10 mouse cellular contexts compared by ENCODE assay signal in genomic region chr13:47869670-47870532, GRCm38 (mm10).
DNase-seq lines count a peak whose midpoint lies in the region; ATAC-seq lines count a peak whose summit lies in the region.
"Had no signal": no experiment of that assay in that cellular context is flagged by ENCODE, and none has a peak within 500 bp of the region (broad histone marks: within the 10 kb centered on the region; RNA-seq: fewer than 3 reads in every experiment).

No protein-coding gene starts in this region.

- H3K27ac ChIP-seq in forebrain, embryonic 13.5 days: peak overlapping the region; percentile 68
- no peak overlapping the region for H3K27ac ChIP-seq in forebrain, embryonic 10.5 days
- no peak overlapping the region for H3K27ac ChIP-seq in midbrain, embryonic 11.5 days (ENCODE audit: low read depth, low read length)
- H3K27ac ChIP-seq in midbrain, embryonic 10.5 days (replicated peaks): no peak overlapping the region
- H3K27ac ChIP-seq in heart, embryonic 15.5 days: no peak overlapping the region
- H3K27ac ChIP-seq in neural tube, embryonic 14.5 days (ENCODE audit: low read depth, low read length): no peak overlapping the region

- H3K4me3 ChIP-seq in forebrain, embryonic 13.5 days: no peak overlapping the region
- H3K4me3 ChIP-seq in forebrain, embryonic 10.5 days: no peak overlapping the region
- H3K4me3 ChIP-seq in midbrain, embryonic 11.5 days (ENCODE audit: low read depth, low read length): no peak overlapping the region
- H3K4me3 ChIP-seq in midbrain, embryonic 10.5 days: no peak overlapping the region
- H3K4me3 ChIP-seq in heart, embryonic 15.5 days: no peak overlapping the region
- no peak overlapping the region for H3K4me3 ChIP-seq in neural tube, embryonic 14.5 days (ENCODE audit: low read depth, low read length)

- peaks cover 43% of the 10 kb centered on the region for H3K4me1 ChIP-seq in forebrain, embryonic 13.5 days
- peaks cover 24% of the 10 kb centered on the region for H3K4me1 ChIP-seq in forebrain, embryonic 10.5 days
- H3K4me1 ChIP-seq in midbrain, embryonic 11.5 days (ENCODE audit: control insufficient read depth, insufficient read depth, low read length): no peaks in the 10 kb centered on the region; the same call in 1 of the 2 replicates
- H3K4me1 ChIP-seq in midbrain, embryonic 10.5 days: peaks cover 20% of the 10 kb centered on the region
- peaks cover 9% of the 10 kb centered on the region for H3K4me1 ChIP-seq in heart, embryonic 15.5 days (replicated peaks)
- H3K4me1 ChIP-seq in neural tube, embryonic 14.5 days (ENCODE audit: control insufficient read depth, insufficient read depth, low read length): no peaks in the 10 kb centered on the region

- WGBS in forebrain, embryonic 13.5 days: 31% methylated on average over 10 of the region's 10 CpGs
- 86% methylated on average over 10 of the region's 10 CpGs for WGBS in forebrain, embryonic 10.5 days
- 80% methylated on average over 10 of the region's 10 CpGs for WGBS in midbrain, embryonic 11.5 days
- WGBS in midbrain, embryonic 10.5 days: 78% methylated on average over 10 of the region's 10 CpGs
- WGBS in heart, embryonic 15.5 days: 48% methylated on average over 10 of the region's 10 CpGs
- WGBS in neural tube, embryonic 14.5 days: 48% methylated on average over 10 of the region's 10 CpGs

- H3K9me3 ChIP-seq in forebrain, embryonic 13.5 days (replicated peaks): 0 out of 2 replicates have a peak, but pooled peaks cover under 1% of the 10 kb centered on the region
- peaks cover 3% of the 10 kb centered on the region; the same call in 1 of the 2 replicates for H3K9me3 ChIP-seq in forebrain, embryonic 10.5 days
- H3K9me3 ChIP-seq in midbrain, embryonic 11.5 days (ENCODE audit: control insufficient read depth, low read length): no peaks in the 10 kb centered on the region
- no peaks in the 10 kb centered on the region; the same call in 1 of the 2 replicates for H3K9me3 ChIP-seq in midbrain, embryonic 10.5 days (replicated peaks)
- no peaks in the 10 kb centered on the region for H3K9me3 ChIP-seq in heart, embryonic 15.5 days (replicated peaks)
- H3K9me3 ChIP-seq in neural tube, embryonic 14.5 days (ENCODE audit: control insufficient read depth, low read length): no peaks in the 10 kb centered on the region

- no peaks in the 10 kb centered on the region for H3K36me3 ChIP-seq in forebrain, embryonic 13.5 days (ENCODE audit: poor library complexity, severe bottlenecking)
- no peaks in the 10 kb centered on the region for H3K36me3 ChIP-seq in forebrain, embryonic 10.5 days (replicated peaks)
- no peaks in the 10 kb centered on the region for H3K36me3 ChIP-seq in midbrain, embryonic 11.5 days (ENCODE audit: control insufficient read depth, insufficient read depth, low read length)
- H3K36me3 ChIP-seq in midbrain, embryonic 10.5 days: no peaks in the 10 kb centered on the region
- no peaks in the 10 kb centered on the region for H3K36me3 ChIP-seq in heart, embryonic 15.5 days
- no peaks in the 10 kb centered on the region for H3K36me3 ChIP-seq in neural tube, embryonic 14.5 days (ENCODE audit: control insufficient read depth, insufficient read depth, low read length)

- H3K9ac ChIP-seq in forebrain, embryonic 13.5 days: no peak overlapping the region
- H3K9ac ChIP-seq in midbrain, embryonic 11.5 days (ENCODE audit: low read length): no peak overlapping the region
- no peak overlapping the region for H3K9ac ChIP-seq in heart, embryonic 15.5 days
- no peak overlapping the region for H3K9ac ChIP-seq in neural tube, embryonic 14.5 days (replicated peaks; ENCODE audit: low read depth, low read length)

- DNase-seq in forebrain, embryonic 10.5 days (ENCODE audit: extremely low spot score, low spot score): no peak
- DNase-seq in midbrain, embryonic 11.5 days (ENCODE audit: low spot score, missing footprints): peak; percentile 70
- no peak for DNase-seq in midbrain, embryonic 10.5 days (ENCODE audit: low spot score)
- no peak for DNase-seq in spleen, adult 18-20 months
- no peak for DNase-seq in ovary, postnatal 36 days (ENCODE audit: low spot score)
- DNase-seq: adrenal gland, postnatal 10 days; layer of hippocampus, adult 9-11 months had no signal

- H3K27me3 ChIP-seq in forebrain, embryonic 13.5 days: no peaks in the 10 kb centered on the region
- H3K27me3 ChIP-seq in forebrain, embryonic 10.5 days (ENCODE audit: poor library complexity, severe bottlenecking): no peaks in the 10 kb centered on the region
- H3K27me3 ChIP-seq in midbrain, embryonic 11.5 days (ENCODE audit: control insufficient read depth, insufficient read depth, low read length): no peaks in the 10 kb centered on the region
- no peaks in the 10 kb centered on the region for H3K27me3 ChIP-seq in midbrain, embryonic 10.5 days (ENCODE audit: low read depth, poor library complexity, severe bottlenecking)
- H3K27me3 ChIP-seq in heart, embryonic 15.5 days: no peaks in the 10 kb centered on the region
- H3K27me3 ChIP-seq in neural tube, embryonic 14.5 days (ENCODE audit: control insufficient read depth, insufficient read depth, low read length): no peaks in the 10 kb centered on the region

- H3K4me2 ChIP-seq in forebrain, embryonic 13.5 days: no peak overlapping the region
- no peak overlapping the region for H3K4me2 ChIP-seq in midbrain, embryonic 11.5 days
- H3K4me2 ChIP-seq in heart, embryonic 15.5 days: peak overlapping the region; percentile 17; the same call in 1 of the 2 replicates
- H3K4me2 ChIP-seq in neural tube, embryonic 14.5 days (ENCODE audit: low read depth, low read length): no peak overlapping the region

- peak; percentile 93 for ATAC-seq in forebrain, embryonic 13.5 days
- no peak for ATAC-seq in midbrain, embryonic 11.5 days (ENCODE audit: low FRiP score)
- no peak for ATAC-seq in heart, embryonic 15.5 days (replicated peaks; ENCODE audit: insufficient number of reproducible peaks, insufficient read depth, low FRiP score, low read depth)
- ATAC-seq in neural tube, embryonic 14.5 days (ENCODE audit: low read depth): peak; percentile 88; the same call in 1 of the 2 replicates

Comparison
In these comparisons a context has a peak if more than half of its experiments do, and no peak if none do; other contexts are left out.
1. ATAC-seq: peak in forebrain, embryonic 13.5 days (single experiment) and neural tube, embryonic 14.5 days (single experiment); none in midbrain, embryonic 11.5 days (single experiment) and heart, embryonic 15.5 days (single experiment).